Mouse (Mus musculus): ENCODE results near the gene Mapk6.

DNA sequence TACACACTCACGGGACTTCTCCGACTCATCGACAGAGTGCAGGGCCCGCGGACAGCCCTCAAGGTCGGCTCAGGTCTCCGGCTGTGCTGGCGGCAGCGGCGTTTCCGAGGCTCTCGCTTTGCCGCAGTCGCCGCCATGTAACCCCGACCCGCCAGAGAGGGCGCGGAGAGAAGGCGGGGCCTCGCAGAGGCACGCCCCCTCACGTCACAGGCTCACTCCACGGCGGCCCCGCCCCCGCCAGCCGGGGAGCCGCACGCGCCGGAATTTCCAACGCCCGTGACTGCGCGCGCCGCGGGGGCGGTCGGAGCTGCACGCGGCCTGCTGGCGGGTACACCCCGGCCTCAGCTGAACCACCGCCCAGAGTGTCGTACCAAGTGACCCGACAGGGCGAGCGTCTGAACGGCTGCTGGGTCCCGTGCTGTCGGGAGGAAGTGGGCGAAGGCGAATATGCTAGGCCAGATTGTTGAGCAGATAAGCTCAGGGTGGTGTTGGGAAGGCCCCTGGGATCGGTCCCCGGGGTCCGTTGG is at the start of gene Mapk6:
- TF ChIP-seq POLR2A (IDR thresholded peaks at IDR 0.05; ENCODE audit: extremely low read depth, insufficient read depth, low read length) (peak; percentile 47; the same call in 1 of the 2 replicates), CTCF (IDR thresholded peaks at IDR 0.05; ENCODE audit: low read depth, low read length) (no peak)

Measured in liver, adult 2 months (tissue).